Mouse (Mus musculus) ES-E14 (cell line): ENCODE data around the gene Rbl1. TPM values are rescaled to one million over a fixed set of nuclear protein-coding genes. Genes with fewer than 3 reads are reported as not detected.

Source experiments
- DNase-seq: peaks from one replicate; pipeline ENCODE4 v3.0.0-alpha.2; 2013; ENCODE audit warnings: low read depth, low spot score
- H3K27ac ChIP-seq: 2 replicates; pipeline ENCODE4 v1.5.1; 2012; ENCODE audit warnings: low read depth, mild to moderate bottlenecking, low read length, moderate library complexity, mixed read lengths; ENCODE audit not compliant: poor library complexity, insufficient read depth, severe bottlenecking
- H3K36me3 ChIP-seq: 2 replicates; pipeline ENCODE4 v1.6.1; 2012; ENCODE audit warnings: mild to moderate bottlenecking, low read length, moderate library complexity, mixed read lengths; ENCODE audit not compliant: control insufficient read depth, poor library complexity, insufficient read depth, severe bottlenecking
- H3K4me1 ChIP-seq, 2 experiments: fragments of 150-350 bp in 1 of 2; sonication (generic) in 1 of 2; 2 replicates each; pipeline ENCODE4 v1.6.1; 2012; ENCODE audit warnings: low read length in 2 of 2, mild to moderate bottlenecking in 1 of 2, mixed read lengths in 1 of 2; ENCODE audit not compliant: control insufficient read depth in 2 of 2, insufficient read depth in 2 of 2, poor library complexity in 1 of 2
- H3K4me3 ChIP-seq, 2 experiments: fragments of 150-350 bp in 1 of 2; sonication (generic) in 1 of 2; 2 replicates each; pipeline ENCODE4 v1.5.1; 2012; ENCODE audit warnings: low read length in 2 of 2, low read depth in 1 of 2, mild to moderate bottlenecking in 1 of 2, mixed read lengths in 1 of 2; ENCODE audit not compliant: insufficient read depth in 1 of 2, poor library complexity in 1 of 2, severe bottlenecking in 1 of 2
- H3K9ac ChIP-seq: 2 replicates; pipeline ENCODE4 v1.6.1; 2012; ENCODE audit warnings: low read depth, mild to moderate bottlenecking, low read length, mixed read lengths; ENCODE audit not compliant: poor library complexity, insufficient read depth, severe bottlenecking
- H3K9me3 ChIP-seq: fragments of 150-350 bp; sonication (generic); 2 replicates; pipeline ENCODE4 v1.6.1; 2012; ENCODE audit warnings: low read depth, mild to moderate bottlenecking, low read length; ENCODE audit not compliant: control insufficient read depth, insufficient read depth
- CHD2 ChIP-seq: IDR thresholded peaks from 2 replicates; pipeline ENCODE4 v1.6.1; 2014; ENCODE audit warnings: mild to moderate bottlenecking, low read depth, low read length, inconsistent platforms
- HCFC1 ChIP-seq: IDR thresholded peaks from 2 replicates; pipeline ENCODE4 v1.6.1; 2012; ENCODE audit warnings: low read length, inconsistent platforms, borderline replicate concordance; ENCODE audit not compliant: insufficient read depth
- MAFK ChIP-seq: IDR thresholded peaks from 2 replicates; pipeline ENCODE4 v1.6.1; 2014; ENCODE audit warnings: mild to moderate bottlenecking, low read depth, low read length, inconsistent platforms; ENCODE audit not compliant: insufficient read depth
- ZC3H11A ChIP-seq: IDR thresholded peaks from 2 replicates; pipeline ENCODE4 v1.6.1; 2012; ENCODE audit warnings: low read depth, mild to moderate bottlenecking, inconsistent platforms, low read length, borderline replicate concordance
- ZNF384 ChIP-seq: IDR thresholded peaks from 2 replicates; pipeline ENCODE4 v1.6.1; 2012; ENCODE audit warnings: low read depth, low read length, inconsistent platforms
- in situ Hi-C, 2 experiments: fragments of 600-800 bp; cut with MboI; formaldehyde crosslinking; loops; one replicate each; pipeline ENCODE4 v1.15.1; 2025; ENCODE audit warnings: low sequenced_read_pairs in 2 of 2, inconsistent platforms in 1 of 2; ENCODE audit not compliant: unreplicated experiment in 2 of 2
- total RNA-seq: library from RNA; depleted of rRNA; stranded (reverse); fragments of 300-350 nt; gene quantifications from 2 replicates; pipeline ENCODE4 v1.2.3, GENCODE M21; 2012

The Rbl1 gene
- total RNA-seq, 1 experiment, result 10.5 TPM

DNA sequence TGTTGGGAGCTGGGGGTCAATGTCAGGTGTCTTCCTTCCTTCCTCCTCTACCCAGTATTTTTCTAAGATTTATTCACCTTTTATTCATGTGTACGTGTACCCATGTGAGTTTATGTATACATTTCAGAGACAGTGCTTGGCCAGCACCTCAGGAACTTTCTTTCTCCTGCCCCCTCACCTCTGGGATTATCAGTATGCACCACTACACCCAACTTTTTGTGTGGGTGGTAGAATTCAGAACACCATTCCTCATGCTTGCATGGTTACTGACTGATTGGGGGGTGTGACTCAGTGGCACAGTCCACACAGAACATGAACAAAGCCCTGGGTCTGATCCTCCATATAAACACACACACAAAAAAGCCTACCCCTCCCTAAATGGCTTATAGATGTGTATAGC is 72.2 kb downstream of the Rbl1 start:
- no peaks in the 10 kb centered on the region; a peak in 1 of 4 replicates for H3K4me1 ChIP-seq
- H3K4me3 ChIP-seq, result no peak overlapping the region
- H3K36me3 ChIP-seq, result no peaks in the 10 kb centered on the region
- H3K27ac ChIP-seq, result no peak overlapping the region
- H3K9ac ChIP-seq, result no peak overlapping the region
- no peak for DNase-seq
- TF ChIP-seq MAFK (no peak), HCFC1 (no peak), ZC3H11A (no peak), ZNF384 (no peak), CHD2 (no peak)
- in situ Hi-C loops, result no loop called here
- no peaks in the 10 kb centered on the region for H3K9me3 ChIP-seq

GRCm38 (mm10) chr2:157130813-157131514 is 73.4 kb downstream of the Rbl1 start:
- H3K9me3 ChIP-seq, result no peaks in the 10 kb centered on the region
- no peaks in the 10 kb centered on the region; the same call in 1 of the 2 replicates for H3K36me3 ChIP-seq
- TF ChIP-seq ZNF384 (no peak), MAFK (no peak), ZC3H11A (no peak), CHD2 (no peak), HCFC1 (no peak)
- no peak overlapping the region for H3K9ac ChIP-seq
- H3K4me1 ChIP-seq, result no peaks in the 10 kb centered on the region; a peak in 1 of 4 replicates
- H3K4me3 ChIP-seq, result no peak overlapping the region
- DNase-seq, result no peak
- in situ Hi-C loops, result no loop called here
- no peak overlapping the region for H3K27ac ChIP-seq

DNA sequence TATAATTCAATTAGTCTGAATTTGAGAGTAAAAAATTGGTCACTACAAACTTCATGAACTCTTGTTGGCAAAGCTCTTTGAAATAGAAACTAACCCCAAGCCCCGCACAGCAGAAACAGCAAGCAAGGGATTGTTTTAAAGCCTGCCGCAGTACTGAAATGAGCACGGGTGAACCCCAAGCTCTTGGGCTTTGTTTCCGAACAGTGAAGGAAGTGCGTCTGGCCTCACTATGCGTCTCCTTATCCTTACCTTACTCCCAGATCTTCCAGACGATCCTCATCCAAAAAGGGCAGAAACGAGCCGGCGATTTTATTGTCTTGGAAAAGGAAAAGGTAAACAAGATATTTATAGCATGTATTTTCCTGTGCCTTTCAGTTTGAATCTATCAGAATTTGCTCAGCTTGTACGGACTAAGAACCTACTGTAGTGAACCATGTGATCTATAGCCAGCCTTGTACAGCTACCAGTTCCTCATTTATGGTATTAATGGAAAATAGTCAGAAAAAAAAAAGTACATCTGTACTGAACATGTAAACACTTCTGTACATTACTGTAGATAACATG is 74.7 kb downstream of the Rbl1 start:
- H3K36me3 ChIP-seq, result no peaks in the 10 kb centered on the region; the same call in 1 of the 2 replicates
- no peak for DNase-seq
- H3K4me1 ChIP-seq, result no peaks in the 10 kb centered on the region; a peak in 1 of 4 replicates
- no peak overlapping the region for H3K9ac ChIP-seq
- no peaks in the 10 kb centered on the region for H3K9me3 ChIP-seq
- H3K4me3 ChIP-seq, result no peak overlapping the region
- no peak for TF ChIP-seq MAFK
- TF ChIP-seq ZC3H11A, result no peak
- TF ChIP-seq HCFC1, result no peak
- no peak for TF ChIP-seq CHD2
- no peak for TF ChIP-seq ZNF384
- in situ Hi-C loops, result no loop called here
- no peak overlapping the region for H3K27ac ChIP-seq

DNA sequence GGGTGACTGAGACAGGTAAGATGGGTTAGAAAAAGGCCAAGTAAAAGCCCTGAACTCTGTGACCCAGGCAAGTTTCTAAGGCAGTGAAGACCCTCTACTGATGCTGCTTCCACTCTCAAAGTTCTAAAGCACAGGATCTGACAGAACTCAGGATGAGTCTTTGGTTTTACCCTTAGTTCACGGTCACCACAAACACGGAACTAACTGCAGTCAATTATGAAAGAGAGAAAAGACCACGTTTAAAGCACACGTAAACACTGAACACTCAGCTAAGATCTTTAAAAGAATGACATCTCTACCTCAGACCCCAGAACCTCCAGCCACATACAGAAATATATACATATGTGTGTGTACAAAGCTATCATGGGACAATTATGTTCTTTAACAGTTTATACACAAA is 75.2 kb downstream of the Rbl1 start:
- Histone ChIP-seq H3K4me1 (no peaks in the 10 kb centered on the region; a peak in 1 of 4 replicates), H3K4me3 (no peak overlapping the region), H3K27ac (no peak overlapping the region), H3K9ac (no peak overlapping the region), H3K36me3 (no peaks in the 10 kb centered on the region; the same call in 1 of the 2 replicates), H3K9me3 (no peaks in the 10 kb centered on the region)
- TF ChIP-seq MAFK, result no peak
- no peak for TF ChIP-seq HCFC1
- no peak for TF ChIP-seq ZC3H11A
- no peak for TF ChIP-seq ZNF384
- no peak for TF ChIP-seq CHD2
- in situ Hi-C loops, result no loop called here
- DNase-seq, result no peak

DNA sequence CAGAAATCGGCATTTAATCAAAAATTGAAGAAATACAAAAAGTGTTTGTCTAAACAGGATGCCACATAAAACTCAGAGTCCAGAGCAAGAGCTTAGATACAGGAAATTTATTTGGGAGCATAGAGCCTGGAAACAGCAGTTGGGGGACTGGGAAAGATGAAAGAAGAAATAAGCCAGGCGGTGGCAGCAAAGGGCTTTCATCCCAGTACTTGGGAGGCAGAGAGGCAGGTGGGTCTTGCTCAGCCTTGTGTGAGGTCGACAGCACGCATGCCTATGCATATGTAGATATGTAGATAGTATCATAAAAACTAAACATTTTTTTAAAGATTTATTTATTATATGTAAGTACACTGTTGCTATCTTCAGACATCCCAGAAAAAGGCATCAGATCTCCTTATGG is 76.3 kb downstream of the Rbl1 start:
- DNase-seq, result no peak
- Histone ChIP-seq H3K4me3 (no peak overlapping the region), H3K27ac (no peak overlapping the region), H3K9me3 (no peaks in the 10 kb centered on the region), H3K36me3 (no peaks in the 10 kb centered on the region; the same call in 1 of the 2 replicates), H3K9ac (no peak overlapping the region), H3K4me1 (no peaks in the 10 kb centered on the region; a peak in 1 of 4 replicates)
- in situ Hi-C loops, result no loop called here
- no peak for TF ChIP-seq HCFC1
- TF ChIP-seq MAFK, result no peak
